In the genomic region with DNA sequence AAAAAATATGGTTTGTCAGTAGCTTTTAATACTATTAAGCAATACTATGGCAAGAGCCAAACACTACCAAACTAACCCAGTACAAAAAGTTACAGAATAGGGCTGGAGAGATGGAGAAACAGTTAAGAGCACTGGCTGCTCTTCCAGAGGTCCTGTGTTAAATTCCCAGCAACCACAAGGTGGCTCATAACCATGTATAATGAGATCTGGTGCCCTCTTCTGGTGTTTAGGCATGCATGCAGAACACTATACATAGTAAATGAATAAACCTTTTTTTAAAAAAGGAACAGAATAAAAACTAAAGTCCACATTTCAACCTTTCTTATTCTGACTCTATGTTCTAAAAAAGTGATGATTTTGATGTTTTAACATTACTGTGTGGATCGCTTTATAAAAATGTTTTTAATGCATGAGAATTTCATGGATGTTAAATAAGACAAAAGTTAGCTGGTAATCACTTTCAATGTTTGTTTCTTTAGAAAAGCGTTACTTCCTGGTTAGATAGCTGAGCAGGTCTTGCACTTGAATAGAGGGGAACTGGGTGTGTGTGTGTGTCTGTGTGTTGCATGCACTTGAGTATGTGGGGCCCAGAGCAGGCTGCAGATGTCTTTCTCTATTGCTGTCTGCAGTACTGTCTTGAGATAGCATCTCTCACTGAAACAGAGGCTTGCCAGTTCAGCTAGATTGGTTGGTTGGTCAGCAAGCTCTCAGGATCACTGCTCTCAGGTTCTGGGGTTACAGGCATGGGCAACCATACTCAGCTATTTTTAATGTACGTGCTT, we compare ENCODE assay signal across 19 mouse cellular contexts. TPM values are rescaled to one million over a fixed set of nuclear protein-coding genes. Genes with fewer than 3 reads are reported as not detected.
DNase-seq lines count a peak whose midpoint lies in the region; ATAC-seq and TF ChIP-seq lines count a peak whose summit lies in the region.
"Had no signal": no experiment of that assay in that cellular context is flagged by ENCODE, and none has a peak within 500 bp of the region (broad histone marks: within the 10 kb centered on the region; RNA-seq: fewer than 3 reads in every experiment).

No protein-coding gene starts in this region.

- H3K27me3 ChIP-seq in liver, embryonic 14.5 days (ENCODE audit: control insufficient read depth, insufficient read depth, low read length): no peaks in the 10 kb centered on the region
- H3K27me3 ChIP-seq in E14TG2a.4 (ENCODE audit: insufficient read depth, low read length) (no peaks in the 10 kb centered on the region), Patski (no peaks in the 10 kb centered on the region)
- H3K27me3 ChIP-seq in stomach, embryonic 16.5 days (ENCODE audit: control insufficient read depth, insufficient read depth, low read length): no peaks in the 10 kb centered on the region
- H3K27me3 ChIP-seq: liver, embryonic 15.5 days; neural tube, embryonic 12.5 days had no signal

- no peak overlapping the region for H3K4me2 ChIP-seq in liver, embryonic 14.5 days (ENCODE audit: low read depth)
- H3K4me2 ChIP-seq in stomach, embryonic 16.5 days (ENCODE audit: low read depth, low read length): no peak overlapping the region
- H3K4me2 ChIP-seq: liver, embryonic 15.5 days; neural tube, embryonic 12.5 days had no signal

- H3K27ac ChIP-seq in liver, embryonic 14.5 days: no peak overlapping the region
- H3K27ac ChIP-seq in stomach, embryonic 16.5 days (ENCODE audit: low read length): peak overlapping the region; percentile 24; the same call in 1 of the 2 replicates
- H3K27ac ChIP-seq: hindbrain, embryonic 10.5 days; limb, embryonic 10.5 days; liver, embryonic 15.5 days; macrophage; neural tube, embryonic 12.5 days had no signal

- 0 out of 4 replicates have a peak, but pooled peaks cover 0 to 2% of the 10 kb centered on the region in 2 experiments for H3K4me1 ChIP-seq in liver, embryonic 14.5 days (replicated peaks; ENCODE audit: control insufficient read depth in 2 of 2, insufficient read depth in 2 of 2, low read length in 1 of 2)
- H3K4me1 ChIP-seq in E14TG2a.4 (replicated peaks; ENCODE audit: low read depth, low read length): peaks cover 70% of the 10 kb centered on the region
- H3K4me1 ChIP-seq in stomach, embryonic 16.5 days (ENCODE audit: control insufficient read depth, insufficient read depth, low read length): peaks cover 7% of the 10 kb centered on the region; the same call in 1 of the 2 replicates
- H3K4me1 ChIP-seq: hindbrain, embryonic 10.5 days; limb, embryonic 10.5 days; neural tube, embryonic 12.5 days had no signal

- no peak overlapping the region for H3K4me3 ChIP-seq in liver, embryonic 14.5 days (ENCODE audit: insufficient read depth in 1 of 2, low read depth in 2 of 2, low read length in 2 of 2)
- no peak overlapping the region for H3K4me3 ChIP-seq in E14TG2a.4 (replicated peaks; ENCODE audit: low read length)
- no peak overlapping the region for H3K4me3 ChIP-seq in stomach, embryonic 16.5 days (replicated peaks; ENCODE audit: low read length)
- H3K4me3 ChIP-seq: hindbrain, embryonic 10.5 days; limb, embryonic 10.5 days; liver, embryonic 15.5 days; neural tube, embryonic 12.5 days had no signal

- DNase-seq in liver, embryonic 14.5 days (ENCODE audit: low read depth in 3 of 3, low spot score in 3 of 3): no peak
- DNase-seq in liver: no peak
- no peak for DNase-seq in Patski (ENCODE audit: low read depth, low spot score)
- DNase-seq in retina, postnatal 1 day: no peak
- no peak for DNase-seq in heart, postnatal 4 days
- DNase-seq: cerebellum, postnatal 25 days; gastrocnemius, postnatal 36 days; kidney, adult 11 months; kidney, postnatal 25 days; layer of hippocampus, postnatal 36 days; midbrain, embryonic 14.5 days; right cerebral cortex, postnatal 4 days had no signal

- CTCF ChIA-PET in Patski (lab: Charles Lee): interaction anchor here (1.1 kb wide), 1 partner anchor 12 kb away, joined by 3 read pairs; no protein-coding TSS in a partner anchor

- TF ChIP-seq EP300 in liver, embryonic 14.5 days (IDR thresholded peaks at IDR 0.05; ENCODE audit: low read depth): no peak

- POLR2A ChIA-PET in Patski (lab: Charles Lee): no interaction called here

- H3K9me3 ChIP-seq in liver, embryonic 14.5 days (ENCODE audit: control insufficient read depth, low read length): no peaks in the 10 kb centered on the region
- no peaks in the 10 kb centered on the region for H3K9me3 ChIP-seq in E14TG2a.4 (ENCODE audit: low read length)
- no peaks in the 10 kb centered on the region for H3K9me3 ChIP-seq in stomach, embryonic 16.5 days (replicated peaks; ENCODE audit: control insufficient read depth, low read length)
- H3K9me3 ChIP-seq: limb, embryonic 10.5 days; liver, embryonic 15.5 days; neural tube, embryonic 12.5 days had no signal

- no peak overlapping the region for H3K9ac ChIP-seq in liver, embryonic 14.5 days (replicated peaks)
- no peak overlapping the region for H3K9ac ChIP-seq in stomach, embryonic 16.5 days (ENCODE audit: low read length)
- H3K9ac ChIP-seq: liver, embryonic 15.5 days; neural tube, embryonic 12.5 days had no signal

- TF ChIP-seq CTCF in liver, embryonic 14.5 days (IDR thresholded peaks at IDR 0.05; ENCODE audit: low read depth): peak; percentile 8; the same call in 1 of the 2 replicates
- TF ChIP-seq CTCF in E14TG2a.4 (conservative IDR thresholded peaks at IDR 0.05; ENCODE audit: low read length) (peak; percentile 55), Patski (IDR thresholded peaks at IDR 0.05) (peak; percentile 45)

- no peak for ATAC-seq in liver, embryonic 14.5 days (ENCODE audit: insufficient read depth)
- no peak for ATAC-seq in Patski
- no peak for ATAC-seq in stomach, embryonic 16.5 days (ENCODE audit: insufficient read depth, low FRiP score)

- in situ Hi-C loops in Patski (cut with MboI; ENCODE audit: low pct_unique_long_range_greater_than_20kb): no loop called here

- no peaks in the 10 kb centered on the region for H3K36me3 ChIP-seq in liver, embryonic 14.5 days (replicated peaks; ENCODE audit: control insufficient read depth, insufficient read depth, low read depth)
- peaks cover 38% of the 10 kb centered on the region for H3K36me3 ChIP-seq in E14TG2a.4 (ENCODE audit: insufficient read depth, low read length)
- no peaks in the 10 kb centered on the region for H3K36me3 ChIP-seq in stomach, embryonic 16.5 days (ENCODE audit: control insufficient read depth, insufficient read depth, low read length)
- H3K36me3 ChIP-seq: liver, embryonic 15.5 days had no signal

- 74% methylated on average over 3 of the region's 3 CpGs for WGBS in liver, embryonic 14.5 days (ENCODE audit: insufficient replicate concordance)
- WGBS in stomach, embryonic 16.5 days: 92% methylated on average over 3 of the region's 3 CpGs

RNA-seq across cellular contexts. Expression of a gene that starts 10.5 kb away (rescaled TPM):
- 2.4 and 4.4 TPM in 2 replicates for polyA plus RNA-seq in liver, embryonic 14.5 days (2012; rRNA removed)
- 8.0 and 8.3 TPM in 2 replicates for polyA plus RNA-seq in liver, embryonic 14.5 days (2014; fragmentation: Nextera tagmentation; extraction: Ambion mirVana)
- 35.1 TPM for polyA plus RNA-seq in Patski (2021)
- 40.8 and 44.3 TPM in 2 replicates for polyA plus RNA-seq in stomach, embryonic 16.5 days (2015; fragmentation: Nextera tagmentation; extraction: Ambion mirVana)
- total RNA-seq in heart, postnatal 4 days (2021): 10 to 100 TPM; 22.1 to 23.6 TPM

RNA-seq across cellular contexts. Expression of a gene that starts 11.5 kb away (rescaled TPM):
- polyA plus RNA-seq in liver, embryonic 14.5 days (2012; rRNA removed): 17.6 and 27.2 TPM in 2 replicates
- polyA plus RNA-seq in liver, embryonic 14.5 days (2014; fragmentation: Nextera tagmentation; extraction: Ambion mirVana): 50.3 and 53.8 TPM in 2 replicates
- 52.3 TPM for polyA plus RNA-seq in Patski (2021)
- polyA plus RNA-seq in stomach, embryonic 16.5 days (2015; fragmentation: Nextera tagmentation; extraction: Ambion mirVana): 175 and 181 TPM in 2 replicates
- total RNA-seq in heart, postnatal 4 days (2021): 100 to 1,000 TPM; 168 to 170 TPM
